Mouse (Mus musculus) liver, embryonic 14.5 days (tissue): ENCODE measurements at regions not wholly inside any gene's neighbourhood (a gene's known extent, or its start where the extent isn't known, plus 50 kb on each side); places are given as distances from the start of the nearest gene placed in this dataset.

Experiments
- ATAC-seq: fragments of 200-750 bp; cut with Nextera tagmentation; 2 replicates; pipeline ENCODE4 v1.8.0; 2017; ENCODE audit warnings: moderate number of reproducible peaks, mild to moderate bottlenecking, moderate library complexity; ENCODE audit not compliant: insufficient read depth
- DNase-seq, 3 experiments: peaks; one replicate each; pipeline ENCODE4 v3.0.0-alpha.2; 2012 to 2013; ENCODE audit warnings: low read depth in 3 of 3, low spot score in 3 of 3
- H3K27ac ChIP-seq: fragments of 300-500 bp; sonication (generic); 2 replicates; pipeline ENCODE4 v1.5.1; 2014; ENCODE audit warnings: moderate library complexity, mild to moderate bottlenecking, control low read depth, inconsistent platforms
- H3K27me3 ChIP-seq: fragments of 300-500 bp; sonication (generic); 2 replicates; pipeline ENCODE4 v1.6.1; 2014; ENCODE audit warnings: mild to moderate bottlenecking, low read length, moderate library complexity; ENCODE audit not compliant: control insufficient read depth, insufficient read depth
- H3K36me3 ChIP-seq: fragments of 300-500 bp; sonication (generic); replicated peaks from 2 replicates; pipeline ENCODE4 v1.6.1; 2014; ENCODE audit warnings: low read depth; ENCODE audit not compliant: control insufficient read depth, insufficient read depth
- H3K4me1 ChIP-seq, 2 experiments: fragments of 200-500 bp in 1 of 2; fragments of 300-500 bp in 1 of 2; sonication (generic) in 1 of 2; replicated peaks; 2 replicates each; pipeline ENCODE4 v1.6.1; 2012 to 2014; ENCODE audit warnings: antibody characterized with exemption in 1 of 2, inconsistent platforms in 1 of 2, low read length in 1 of 2; ENCODE audit not compliant: control insufficient read depth in 2 of 2, insufficient read depth in 2 of 2
- H3K4me2 ChIP-seq: fragments of 300-500 bp; sonication (generic); 2 replicates; pipeline ENCODE4 v1.6.1; 2014; ENCODE audit warnings: low read depth, mild to moderate bottlenecking, control low read depth, moderate library complexity
- H3K4me3 ChIP-seq, 2 experiments: fragments of 200-500 bp in 1 of 2; fragments of 300-500 bp in 1 of 2; sonication (generic) in 1 of 2; 2 replicates each; pipeline ENCODE4 v1.5.1; 2012 to 2014; ENCODE audit warnings: low read depth in 2 of 2, low read length in 2 of 2, mild to moderate bottlenecking in 2 of 2, control low read depth in 1 of 2, inconsistent platforms in 1 of 2, moderate library complexity in 1 of 2; ENCODE audit not compliant: insufficient read depth in 1 of 2
- H3K9ac ChIP-seq: fragments of 300-500 bp; sonication (generic); replicated peaks from 2 replicates; pipeline ENCODE4 v1.6.1; 2014; ENCODE audit warnings: mild to moderate bottlenecking, control low read depth, moderate library complexity
- H3K9me3 ChIP-seq: fragments of 300-500 bp; sonication (generic); 2 replicates; pipeline ENCODE4 v1.6.1; 2016; ENCODE audit warnings: low read length, mixed read lengths; ENCODE audit not compliant: control insufficient read depth
- CTCF ChIP-seq: IDR thresholded peaks from 2 replicates; pipeline ENCODE4 v1.5.1; 2016; ENCODE audit warnings: antibody characterized with exemption, low read depth, control low read depth
- EP300 ChIP-seq: IDR thresholded peaks from 2 replicates; pipeline ENCODE4 v1.6.1; 2016; ENCODE audit warnings: antibody characterized with exemption, low read depth
- WGBS: fragments of 180-500 bp; shearing (Covaris S2); extraction: QIAGEN DNeasy Blood & Tissue Kit; methylation state at CpG from one replicate; pipeline ENCODE4 v1.1.7; 2014; ENCODE audit not compliant: insufficient replicate concordance; 5-methylcytosine and 5-hydroxymethylcytosine counted together

DNA sequence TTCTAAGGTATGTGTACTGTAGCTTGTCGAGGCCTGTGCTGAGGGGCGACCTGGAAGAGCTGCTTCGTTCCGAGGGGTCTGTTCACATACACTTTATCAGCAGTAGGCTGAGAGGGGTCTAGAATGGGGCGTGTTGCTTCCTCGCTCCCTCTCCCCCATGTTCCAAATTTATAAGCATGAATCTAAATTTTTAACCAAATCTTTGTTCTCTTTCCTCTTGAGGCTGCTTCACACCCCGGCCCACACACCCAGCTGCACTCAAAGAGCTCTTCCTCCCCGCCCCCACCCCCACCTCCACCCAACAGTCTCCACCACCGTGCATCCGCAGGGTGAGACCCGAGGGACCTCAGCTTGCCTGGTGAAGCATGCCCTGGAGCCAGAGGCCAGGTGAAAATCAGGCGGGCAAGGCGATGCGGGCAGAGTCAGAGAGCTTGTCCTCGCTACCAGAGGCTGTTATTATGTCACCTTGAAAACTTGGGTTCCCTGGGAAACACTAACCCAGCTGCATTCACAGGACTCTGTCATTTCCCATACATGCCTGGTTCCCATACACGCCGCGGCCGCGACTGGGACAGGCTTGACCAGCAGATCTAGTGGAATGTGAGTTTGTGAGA, 77.1 kb upstream of the Mrps9 start:
- Histone ChIP-seq H3K27me3 (no peaks in the 10 kb centered on the region), H3K4me2 (no peak overlapping the region), H3K27ac (no peak overlapping the region), H3K9ac (no peak overlapping the region), H3K9me3 (no peaks in the 10 kb centered on the region), H3K36me3 (no peaks in the 10 kb centered on the region), H3K4me1 (peaks cover 0 to 2% of the 10 kb centered on the region in 2 experiments; a peak in 1 of 4 replicates), H3K4me3 (no peak overlapping the region)
- WGBS: 58% methylated on average over 20 of the region's 20 CpGs
- no peak for TF ChIP-seq CTCF
- DNase-seq: no peak
- ATAC-seq: no peak

DNA sequence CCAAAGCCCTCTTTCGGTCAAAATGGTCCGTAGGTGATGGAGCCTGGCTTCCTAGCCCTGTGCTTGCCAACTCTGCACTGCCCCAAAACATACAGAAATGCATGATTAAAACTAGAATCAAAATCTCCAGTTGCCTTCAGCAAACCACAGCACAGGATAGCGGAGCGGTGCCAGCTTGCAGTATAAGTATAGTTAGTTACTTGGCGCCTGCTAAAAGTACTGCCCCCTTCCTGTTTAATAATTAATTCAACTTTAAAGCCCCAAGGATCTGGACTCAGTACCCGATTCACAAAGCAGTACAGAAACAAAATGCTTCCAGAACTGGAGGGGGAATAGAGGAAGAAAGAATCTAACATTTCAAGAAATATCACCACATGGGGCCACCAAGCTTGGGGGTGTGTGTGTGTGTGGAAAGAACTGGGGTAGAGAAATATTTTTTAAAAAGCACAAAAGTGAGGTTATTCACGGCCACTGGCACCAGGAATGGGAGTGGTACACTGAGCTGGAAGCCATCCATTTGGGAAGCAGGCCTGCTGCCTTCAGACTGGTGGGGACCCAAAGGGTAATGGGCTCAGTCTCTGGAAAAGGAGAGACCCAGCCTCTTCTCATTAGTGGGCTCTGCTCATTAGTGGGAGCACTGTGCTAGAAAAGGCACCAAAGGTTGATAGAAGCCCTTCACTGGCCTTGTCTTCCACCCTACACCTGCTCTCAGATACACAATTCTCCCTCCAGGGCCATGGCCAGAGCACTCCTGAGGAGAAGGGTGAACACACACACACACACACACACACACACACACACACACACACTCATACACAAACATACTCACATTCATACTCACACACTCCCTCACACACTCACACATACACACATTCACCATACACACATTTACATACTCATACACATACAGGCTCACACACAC, 75.8 kb upstream of the Mrps9 start:
- H3K27ac ChIP-seq: no peak overlapping the region
- TF ChIP-seq CTCF (no peak), EP300 (no peak)
- H3K9ac ChIP-seq: no peak overlapping the region
- no peak for DNase-seq
- H3K9me3 ChIP-seq: no peaks in the 10 kb centered on the region
- no peak for ATAC-seq
- peaks cover 0 to 2% of the 10 kb centered on the region in 2 experiments; a peak in 1 of 4 replicates for H3K4me1 ChIP-seq
- no peak overlapping the region for H3K4me3 ChIP-seq
- H3K4me2 ChIP-seq: no peak overlapping the region
- H3K27me3 ChIP-seq: no peaks in the 10 kb centered on the region
- no peaks in the 10 kb centered on the region for H3K36me3 ChIP-seq
- WGBS: 61% methylated on average over 7 of the region's 7 CpGs

DNA sequence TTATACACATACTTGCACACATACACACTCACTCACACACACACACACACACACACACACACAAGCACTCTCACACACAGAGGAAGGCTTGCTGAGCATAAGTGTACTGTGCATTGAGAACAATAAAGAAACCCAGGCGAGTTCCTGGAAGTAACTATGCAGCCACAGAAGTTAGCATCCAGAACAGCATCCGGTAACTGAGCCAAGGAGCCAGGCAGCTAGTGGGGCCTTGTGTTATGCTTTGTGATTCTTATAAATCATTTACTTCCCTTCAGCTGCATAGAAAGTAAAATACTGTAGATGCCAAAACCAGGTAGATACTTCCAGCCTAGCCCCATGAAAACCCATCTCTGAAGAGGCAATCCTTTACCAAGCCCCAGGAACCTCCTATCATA, 75.1 kb upstream of the Mrps9 start:
- DNase-seq (no peak), ATAC-seq (no peak)
- Histone ChIP-seq H3K4me1 (peaks cover 0 to 2% of the 10 kb centered on the region in 2 experiments; a peak in 1 of 4 replicates), H3K9ac (no peak overlapping the region), H3K27ac (no peak overlapping the region), H3K4me3 (no peak overlapping the region), H3K36me3 (no peaks in the 10 kb centered on the region), H3K4me2 (no peak overlapping the region), H3K9me3 (no peaks in the 10 kb centered on the region), H3K27me3 (no peaks in the 10 kb centered on the region)
- TF ChIP-seq CTCF (no peak), EP300 (no peak)
- 55% methylated on average over 2 of the region's 2 CpGs for WGBS

DNA sequence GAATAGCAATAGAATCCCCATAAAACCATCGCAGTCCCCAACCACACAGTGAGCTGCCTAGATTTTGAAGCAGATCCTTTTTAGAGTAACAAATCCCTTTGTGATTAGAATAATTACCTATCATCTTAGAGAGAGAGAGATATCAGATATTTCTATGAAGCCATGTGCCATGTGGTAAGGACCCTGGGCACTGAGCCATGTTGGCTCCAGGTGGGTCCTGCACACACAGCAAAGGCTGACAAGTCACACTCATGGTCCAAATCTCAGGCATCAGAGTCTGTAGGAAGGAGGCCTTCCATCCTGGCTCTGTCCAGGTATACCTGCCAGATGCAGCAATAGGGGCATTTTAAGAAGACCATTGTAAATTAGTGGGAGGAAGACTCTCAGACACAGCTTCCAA, 73.6 kb upstream of the Mrps9 start:
- no peak for ATAC-seq

DNA sequence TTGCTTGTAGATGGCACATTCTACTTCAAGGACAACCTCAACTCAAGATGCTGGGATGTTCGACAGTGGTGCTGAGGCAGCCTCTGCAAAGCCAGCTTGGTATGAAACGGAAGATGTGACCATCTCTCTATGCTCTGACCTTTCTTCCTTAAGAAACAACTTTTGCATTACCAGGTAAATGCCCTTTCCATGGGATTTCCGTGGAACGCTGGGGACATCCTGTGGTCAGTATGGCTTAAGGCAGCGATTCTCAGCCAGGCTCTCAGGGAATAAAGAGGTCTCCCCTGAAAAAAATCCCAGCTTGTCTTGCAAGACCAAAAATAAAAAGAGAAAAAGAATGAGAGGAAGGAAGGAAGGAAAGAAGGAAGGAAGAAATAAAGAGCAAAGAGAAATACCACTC, 71.3 kb upstream of the Mrps9 start:
- no peaks in the 10 kb centered on the region for H3K27me3 ChIP-seq
- H3K36me3 ChIP-seq: no peaks in the 10 kb centered on the region
- no peak overlapping the region for H3K9ac ChIP-seq
- DNase-seq (no peak), ATAC-seq (no peak)
- H3K9me3 ChIP-seq: no peaks in the 10 kb centered on the region
- no peak overlapping the region for H3K4me3 ChIP-seq
- H3K4me1 ChIP-seq: no peaks in the 10 kb centered on the region
- TF ChIP-seq EP300 (no peak), CTCF (peak; percentile 23; the same call in 1 of the 2 replicates)
- H3K27ac ChIP-seq: no peak overlapping the region
- 35% methylated on average over 5 of the region's 5 CpGs for WGBS
- H3K4me2 ChIP-seq: no peak overlapping the region

More for the DNA sequence above, 73.6 kb upstream of the Mrps9 start:
- no peaks in the 10 kb centered on the region for H3K27me3 ChIP-seq
- WGBS: 68% methylated on average over 1 of the region's 1 CpGs
- H3K9ac ChIP-seq: no peak overlapping the region
- H3K27ac ChIP-seq: no peak overlapping the region
- H3K4me2 ChIP-seq: no peak overlapping the region
- no peaks in the 10 kb centered on the region for H3K36me3 ChIP-seq
- no peak for TF ChIP-seq EP300
- no peak for TF ChIP-seq CTCF
- DNase-seq: no peak
- H3K4me3 ChIP-seq: no peak overlapping the region
- H3K4me1 ChIP-seq: no peaks in the 10 kb centered on the region
- H3K9me3 ChIP-seq: no peaks in the 10 kb centered on the region
